Mouse (Mus musculus): Measurements from ENCODE around the gene Endov. TPM values are rescaled to one million over a fixed set of nuclear protein-coding genes. Genes with fewer than 3 reads are reported as not detected.
A peak's percentile ranks its signal among the peaks of the same experiment; 100 is the strongest.

Endov gene
- polyA plus RNA-seq (2015; fragmentation: Nextera tagmentation; extraction: Ambion mirVana): 8.4 and 10.6 TPM in 2 replicates

GRCm38 (mm10) chr11:119490861-119491689, at the start of gene Endov:
TSS of gene Endov (plus strand) at chr11:119491347.
- no peaks in the 10 kb centered on the region for H3K27me3 ChIP-seq (replicated peaks; ENCODE audit: control insufficient read depth, insufficient read depth, low read length)
- peak; percentile 89 for ATAC-seq
- H3K9ac ChIP-seq (ENCODE audit: low read depth, low read length): peak within 1 kb of the TSS; percentile 81
- peak within 1 kb of the TSS; percentile 83 for H3K4me3 ChIP-seq (ENCODE audit: low read depth, low read length)
- peak; percentile 99 for TF ChIP-seq CTCF (IDR thresholded peaks at IDR 0.05; ENCODE audit: low read depth)
- peaks cover 27% of the 10 kb centered on the region for H3K36me3 ChIP-seq (ENCODE audit: control insufficient read depth, insufficient read depth)
- H3K4me1 ChIP-seq (replicated peaks; ENCODE audit: control insufficient read depth, insufficient read depth, low read length): 0 out of 2 replicates have a peak, but pooled peaks cover 4% of the 10 kb centered on the region
- peak within 1 kb of the TSS; percentile 81 for H3K27ac ChIP-seq (ENCODE audit: low read depth, low read length)
- no peaks in the 10 kb centered on the region for H3K9me3 ChIP-seq (ENCODE audit: control insufficient read depth)
- H3K4me2 ChIP-seq (replicated peaks; ENCODE audit: low read depth): peak within 1 kb of the TSS; percentile 96
- under 1% methylated on average over 65 of the region's 66 CpGs for WGBS

DNA sequence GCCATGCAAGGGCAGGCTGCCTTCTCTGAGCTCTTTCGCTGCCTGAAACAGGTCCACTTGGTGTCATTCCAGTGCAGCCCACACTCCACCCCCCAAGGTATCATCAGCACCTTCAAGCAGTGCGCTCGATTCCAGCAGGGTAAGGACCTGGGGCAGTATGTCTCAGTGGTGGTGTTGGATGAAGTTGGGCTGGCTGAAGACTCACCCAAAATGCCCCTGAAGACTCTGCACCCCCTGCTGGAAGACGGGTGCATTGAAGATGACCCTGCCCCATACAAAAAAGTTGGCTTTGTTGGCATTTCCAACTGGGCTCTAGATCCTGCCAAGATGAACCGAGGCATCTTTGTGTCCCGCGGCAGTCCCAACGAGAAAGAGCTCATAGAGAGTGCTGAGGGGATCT, 48.9 kb upstream of the Endov start:
- 93% methylated on average over 8 of the region's 8 CpGs for WGBS
- H3K27ac ChIP-seq (ENCODE audit: low read depth, low read length): no peak overlapping the region
- H3K27me3 ChIP-seq (replicated peaks; ENCODE audit: control insufficient read depth, insufficient read depth, low read length): no peaks in the 10 kb centered on the region
- H3K36me3 ChIP-seq (ENCODE audit: control insufficient read depth, insufficient read depth): peaks cover 97% of the 10 kb centered on the region
- TF ChIP-seq CTCF (IDR thresholded peaks at IDR 0.05; ENCODE audit: low read depth): peak; percentile 49
- no peaks in the 10 kb centered on the region for H3K4me1 ChIP-seq (replicated peaks; ENCODE audit: control insufficient read depth, insufficient read depth, low read length)
- no peak for ATAC-seq
- H3K9me3 ChIP-seq (ENCODE audit: control insufficient read depth): no peaks in the 10 kb centered on the region
- H3K4me2 ChIP-seq (replicated peaks; ENCODE audit: low read depth): no peak overlapping the region
- no peak overlapping the region for H3K9ac ChIP-seq (ENCODE audit: low read depth, low read length)
- H3K4me3 ChIP-seq (ENCODE audit: low read depth, low read length): no peak overlapping the region

DNA sequence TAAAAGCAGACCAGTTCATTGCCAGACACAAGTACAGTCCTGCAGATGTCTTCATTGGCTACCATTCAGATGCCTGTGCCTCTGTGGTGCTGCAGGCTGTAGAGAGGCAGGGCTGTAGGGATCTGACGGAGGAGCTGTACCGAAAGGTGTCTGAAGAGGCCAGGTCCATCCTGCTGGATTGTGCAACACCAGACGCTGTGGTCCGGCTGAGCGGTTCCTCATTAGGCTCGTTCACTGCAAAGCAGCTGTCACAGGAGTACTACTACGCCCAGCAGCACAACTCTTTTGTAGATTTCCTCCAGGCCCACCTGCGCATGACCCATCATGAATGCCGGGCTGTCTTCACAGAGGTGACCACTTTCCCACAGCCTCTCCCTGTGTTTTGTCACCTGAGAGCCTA, 47.7 kb upstream of the Endov start:
- no peak for ATAC-seq
- H3K4me1 ChIP-seq (replicated peaks; ENCODE audit: control insufficient read depth, insufficient read depth, low read length): no peaks in the 10 kb centered on the region
- H3K4me2 ChIP-seq (replicated peaks; ENCODE audit: low read depth): no peak overlapping the region
- H3K9ac ChIP-seq (ENCODE audit: low read depth, low read length): no peak overlapping the region
- H3K27ac ChIP-seq (ENCODE audit: low read depth, low read length): no peak overlapping the region
- TF ChIP-seq CTCF (IDR thresholded peaks at IDR 0.05; ENCODE audit: low read depth): no peak
- peaks cover 96% of the 10 kb centered on the region for H3K36me3 ChIP-seq (ENCODE audit: control insufficient read depth, insufficient read depth)
- H3K27me3 ChIP-seq (replicated peaks; ENCODE audit: control insufficient read depth, insufficient read depth, low read length): no peaks in the 10 kb centered on the region
- H3K9me3 ChIP-seq (ENCODE audit: control insufficient read depth): no peaks in the 10 kb centered on the region
- 87% methylated on average over 9 of the region's 9 CpGs for WGBS
- no peak overlapping the region for H3K4me3 ChIP-seq (ENCODE audit: low read depth, low read length)

- 84% methylated on average over 4 of the region's 4 CpGs for WGBS
- Histone ChIP-seq H3K36me3 (ENCODE audit: control insufficient read depth, insufficient read depth) (peaks cover 94% of the 10 kb centered on the region), H3K27ac (ENCODE audit: low read depth, low read length) (no peak overlapping the region), H3K9me3 (ENCODE audit: control insufficient read depth) (no peaks in the 10 kb centered on the region), H3K9ac (ENCODE audit: low read depth, low read length) (no peak overlapping the region), H3K27me3 (replicated peaks; ENCODE audit: control insufficient read depth, insufficient read depth, low read length) (no peaks in the 10 kb centered on the region), H3K4me3 (ENCODE audit: low read depth, low read length) (no peak overlapping the region), H3K4me2 (replicated peaks; ENCODE audit: low read depth) (no peak overlapping the region), H3K4me1 (replicated peaks; ENCODE audit: control insufficient read depth, insufficient read depth, low read length) (no peaks in the 10 kb centered on the region)
- no peak for TF ChIP-seq CTCF (IDR thresholded peaks at IDR 0.05; ENCODE audit: low read depth)
- no peak for ATAC-seq
Measured at GRCm38 (mm10) chr11:119456097-119456496, 35.0 kb upstream of the Endov start.

DNA sequence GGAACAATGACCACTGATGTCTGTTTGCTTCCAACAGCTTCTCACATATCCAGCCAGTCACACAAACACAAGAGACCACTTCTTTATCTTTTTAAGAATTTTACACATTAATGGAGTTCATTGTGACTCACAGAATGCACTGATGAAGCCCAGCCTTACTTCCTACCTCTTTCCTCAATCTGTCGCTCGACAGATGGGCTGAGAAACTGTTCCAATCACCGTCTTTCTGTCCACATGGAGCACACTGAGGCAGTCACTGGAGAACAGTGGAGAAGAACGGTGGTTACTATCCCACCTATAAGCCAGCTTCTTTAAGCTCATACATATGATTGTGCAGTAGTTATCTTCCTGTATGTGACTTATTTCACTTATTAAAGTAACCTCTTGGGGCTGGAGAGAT, 13.3 kb upstream of the Endov start:
- Histone ChIP-seq H3K36me3 (ENCODE audit: control insufficient read depth, insufficient read depth) (peaks cover 95% of the 10 kb centered on the region), H3K9me3 (ENCODE audit: control insufficient read depth) (no peaks in the 10 kb centered on the region), H3K27me3 (replicated peaks; ENCODE audit: control insufficient read depth, insufficient read depth, low read length) (no peaks in the 10 kb centered on the region), H3K4me3 (ENCODE audit: low read depth, low read length) (no peak overlapping the region), H3K4me1 (replicated peaks; ENCODE audit: control insufficient read depth, insufficient read depth, low read length) (no peaks in the 10 kb centered on the region), H3K4me2 (replicated peaks; ENCODE audit: low read depth) (no peak overlapping the region), H3K27ac (ENCODE audit: low read depth, low read length) (no peak overlapping the region), H3K9ac (ENCODE audit: low read depth, low read length) (no peak overlapping the region)
- ATAC-seq: no peak
- 93% methylated on average over 4 of the region's 4 CpGs for WGBS
- no peak for TF ChIP-seq CTCF (IDR thresholded peaks at IDR 0.05; ENCODE audit: low read depth)

DNA sequence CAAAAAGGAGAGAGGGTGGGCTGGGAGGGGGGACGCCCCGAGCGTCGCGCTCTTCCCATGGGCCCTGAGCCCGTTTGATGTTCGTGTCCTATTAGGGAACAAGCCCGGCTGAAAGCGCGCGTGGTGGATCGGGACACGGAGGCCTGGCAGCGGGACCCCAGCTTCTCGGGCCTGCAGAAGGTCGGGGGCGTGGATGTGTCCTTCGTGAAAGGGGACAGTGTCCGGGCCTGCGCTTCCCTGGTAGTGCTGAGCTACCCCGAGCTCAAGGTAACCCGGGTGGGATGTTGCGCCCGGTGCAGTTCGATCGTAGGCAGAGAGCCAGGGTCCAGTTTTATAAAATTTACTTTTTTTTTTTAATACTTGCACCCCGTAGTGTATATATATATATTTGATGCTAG, 542 bp downstream of the Endov start:
- Histone ChIP-seq H3K4me2 (replicated peaks; ENCODE audit: low read depth) (peak overlapping the region; percentile 96), H3K4me3 (ENCODE audit: low read depth, low read length) (peak overlapping the region; percentile 83), H3K36me3 (ENCODE audit: control insufficient read depth, insufficient read depth) (peaks cover 27% of the 10 kb centered on the region), H3K9ac (ENCODE audit: low read depth, low read length) (peak overlapping the region; percentile 81), H3K9me3 (ENCODE audit: control insufficient read depth) (no peaks in the 10 kb centered on the region), H3K4me1 (replicated peaks; ENCODE audit: control insufficient read depth, insufficient read depth, low read length) (0 out of 2 replicates have a peak, but pooled peaks cover 4% of the 10 kb centered on the region), H3K27me3 (replicated peaks; ENCODE audit: control insufficient read depth, insufficient read depth, low read length) (no peaks in the 10 kb centered on the region), H3K27ac (ENCODE audit: low read depth, low read length) (peak overlapping the region; percentile 81)
- WGBS: 4% methylated on average over 27 of the region's 27 CpGs
- no peak for ATAC-seq
- TF ChIP-seq CTCF (IDR thresholded peaks at IDR 0.05; ENCODE audit: low read depth): no peak
